Mouse (Mus musculus): Measurements from ENCODE around the gene Trim17.

Trim17 gene

DNA sequence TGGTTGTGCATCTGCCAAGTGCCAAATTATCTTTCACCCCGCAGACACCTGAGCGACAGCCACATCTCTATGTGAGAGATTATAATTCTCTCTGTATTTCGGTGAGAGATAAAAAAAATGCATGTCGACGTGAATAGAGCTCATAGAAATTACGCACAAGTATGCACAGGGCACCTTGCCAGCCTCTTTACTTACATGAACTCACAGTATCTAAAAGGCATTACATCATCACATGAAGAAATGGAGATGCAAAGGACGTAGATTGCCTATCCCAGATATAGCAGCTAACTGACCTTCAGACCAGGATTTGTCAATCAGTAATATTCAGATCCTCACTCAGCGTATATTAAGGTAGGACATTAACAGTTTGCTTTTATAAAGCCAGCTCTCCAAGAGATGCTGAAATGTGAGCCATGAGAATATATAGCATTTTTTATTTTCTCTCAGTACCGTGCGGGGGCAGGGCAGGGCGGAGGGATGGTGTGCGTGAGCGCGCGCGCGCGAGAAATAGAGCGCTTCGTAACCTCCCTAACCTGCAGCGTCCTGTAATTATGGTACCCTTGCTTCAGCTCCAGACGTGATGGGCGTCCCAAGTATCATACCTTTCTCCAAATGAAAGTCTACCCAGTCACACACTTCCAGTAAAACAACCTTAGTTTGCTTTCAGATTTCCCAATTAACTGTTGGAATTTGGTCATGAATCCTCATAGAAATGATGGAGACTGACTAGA is 6.5 kb upstream of the Trim17 start:
- in situ Hi-C loops (cut with MboI, MseI), result no loop called here

DNA sequence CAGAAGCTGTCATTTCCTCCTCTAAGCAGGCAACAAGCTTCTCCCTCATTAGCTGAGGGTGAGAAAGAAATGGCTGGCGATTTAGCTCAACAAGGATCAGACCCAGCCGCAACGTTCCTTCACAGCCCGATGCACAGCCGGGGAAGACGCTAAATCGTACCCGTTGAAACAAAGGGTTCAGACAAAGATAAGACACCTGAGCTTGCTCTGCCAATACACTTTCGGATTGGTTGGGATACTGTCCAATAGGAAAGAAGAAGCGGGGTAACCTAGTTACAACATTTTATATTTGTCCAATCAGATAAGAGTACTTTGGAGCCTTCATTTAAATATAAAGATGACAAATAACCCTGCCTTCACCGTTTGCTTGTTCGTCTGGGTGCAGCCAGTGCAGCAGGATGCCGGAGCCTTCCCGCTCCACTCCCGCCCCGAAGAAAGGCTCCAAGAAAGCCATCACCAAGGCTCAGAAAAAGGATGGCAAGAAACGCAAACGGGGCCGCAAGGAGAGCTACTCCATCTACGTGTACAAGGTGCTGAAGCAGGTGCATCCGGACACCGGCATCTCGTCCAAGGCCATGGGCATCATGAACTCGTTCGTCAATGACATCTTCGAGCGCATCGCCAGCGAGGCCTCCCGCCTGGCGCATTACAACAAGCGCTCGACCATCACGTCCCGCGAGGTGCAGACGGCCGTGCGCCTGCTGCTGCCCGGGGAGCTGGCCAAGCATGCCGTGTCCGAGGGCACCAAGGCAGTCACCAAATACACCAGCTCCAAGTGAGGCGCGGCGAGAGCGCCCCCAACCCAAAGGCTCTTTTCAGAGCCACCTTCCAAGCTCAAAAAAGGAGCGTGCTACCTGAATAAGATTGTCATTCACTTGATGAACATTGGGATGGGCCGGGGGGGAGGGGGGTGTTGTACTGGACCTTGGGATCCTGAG is 5.7 kb upstream of the Trim17 start, which contains the start of gene Hist3h2ba:
Gene Hist3h2ba, plus strand, starts transcription at position 379 of the 938 bp plus-strand sequence.
- in situ Hi-C loops (cut with MboI, MseI), result no loop called here

DNA sequence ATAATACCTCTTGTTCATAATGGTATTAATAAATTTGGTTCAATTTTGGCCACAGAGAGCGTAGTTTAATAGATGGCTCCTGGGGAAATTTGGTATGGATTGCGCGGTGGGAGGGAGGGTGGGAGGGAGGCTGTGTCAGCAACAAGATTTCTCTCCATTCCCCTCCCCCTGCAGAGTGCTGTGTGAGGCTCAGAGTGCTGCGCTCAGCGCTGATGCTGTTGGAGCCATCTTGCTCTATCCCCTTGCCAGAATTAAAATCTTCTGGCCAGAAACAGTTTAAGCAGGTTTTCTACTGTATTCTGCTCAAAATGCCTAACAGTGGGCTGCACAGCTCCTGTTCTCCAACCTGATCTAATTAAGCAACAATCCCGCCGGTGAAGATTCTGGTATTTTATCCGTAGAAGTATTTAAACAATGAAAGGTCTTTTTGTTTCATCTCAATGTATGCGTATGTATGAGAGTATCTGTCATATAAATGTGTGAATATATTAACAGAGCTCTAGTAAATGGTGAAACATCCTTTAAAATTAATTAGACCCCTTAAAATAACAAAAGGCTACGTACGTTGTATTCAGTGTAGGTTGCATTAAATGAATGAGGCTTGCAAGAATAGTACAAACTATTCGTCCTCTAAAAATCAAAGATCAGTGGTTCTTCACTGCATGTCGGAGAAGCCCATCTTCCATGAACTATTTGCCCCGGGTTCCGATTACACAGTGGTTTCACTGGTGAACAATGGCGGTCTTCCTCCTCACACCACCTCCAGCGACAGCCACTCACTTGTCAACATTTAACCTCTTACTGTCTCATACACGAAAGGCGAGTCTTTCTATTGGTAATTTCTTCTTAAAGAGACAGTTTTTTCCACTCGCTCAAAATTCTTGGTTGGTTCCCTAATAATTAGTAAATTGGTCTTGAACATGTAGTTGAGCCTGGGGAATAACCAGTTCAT is 4.7 kb upstream of the Trim17 start:
- in situ Hi-C loops (cut with MboI, MseI), result loop anchor here (10.0 kb wide), 1 partner anchor 1285 kb away; no protein-coding TSS in a partner anchor

DNA sequence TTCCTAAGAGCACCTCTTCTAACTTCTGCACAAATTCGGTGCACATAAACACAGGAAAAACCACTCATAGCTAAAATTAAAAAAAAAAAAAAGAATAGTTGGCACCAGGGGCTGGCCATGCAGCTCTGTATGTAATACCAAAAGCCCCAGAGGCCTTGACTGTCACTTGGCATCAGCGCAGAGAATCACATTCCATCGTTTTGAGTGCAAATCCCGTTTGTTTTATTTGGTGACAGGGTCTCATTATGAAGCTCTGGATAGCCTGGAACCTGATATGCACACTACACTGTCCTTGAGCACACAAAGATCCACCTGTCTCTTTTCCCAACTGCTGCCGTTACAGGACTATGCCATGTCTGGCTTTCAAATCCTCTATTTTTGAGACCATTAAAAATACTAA is 3.3 kb upstream of the Trim17 start:
- in situ Hi-C loops (cut with MboI, MseI), result loop anchor here (10.0 kb wide), 1 partner anchor 1284 kb away; no protein-coding TSS in a partner anchor

DNA sequence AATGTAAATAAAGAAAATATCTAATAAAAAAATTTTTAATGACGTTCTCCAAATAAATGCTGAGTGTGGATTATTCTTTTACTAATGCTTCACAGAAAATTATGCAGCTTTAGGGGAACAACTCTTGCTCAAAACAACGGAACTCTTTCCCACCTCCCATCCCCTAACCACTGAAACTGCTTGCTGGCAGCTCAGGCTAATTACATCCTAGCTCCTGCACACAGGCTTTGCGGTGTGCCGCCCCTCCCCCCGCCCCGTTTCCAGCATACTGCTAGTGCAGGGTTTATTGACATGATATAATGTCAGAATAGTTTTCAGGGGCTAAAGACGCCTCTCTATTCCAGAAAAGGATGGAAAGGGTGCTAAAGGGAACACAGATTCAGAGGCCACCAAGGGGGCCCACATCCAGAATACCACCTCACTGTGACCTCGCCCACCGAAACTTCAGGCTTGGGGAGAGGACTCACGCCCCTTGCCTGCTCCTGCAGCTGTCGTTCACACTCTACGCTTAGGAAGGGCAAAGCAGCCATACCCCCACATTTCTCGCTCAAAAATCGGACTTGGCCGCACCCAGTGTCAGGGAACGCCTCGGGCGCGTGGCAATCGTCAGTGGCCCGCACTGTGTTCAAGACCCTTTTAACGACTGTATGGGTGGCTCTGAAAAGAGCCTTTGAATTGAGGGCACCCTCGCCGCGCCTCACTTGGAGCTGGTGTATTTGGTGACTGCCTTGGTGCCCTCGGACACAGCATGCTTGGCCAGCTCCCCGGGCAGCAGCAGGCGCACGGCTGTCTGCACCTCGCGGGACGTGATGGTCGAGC is 925 bp upstream of the Trim17 start:
- in situ Hi-C loops (cut with MboI, MseI), result loop anchor here (10.0 kb wide), 1 partner anchor 1281 kb away; no protein-coding TSS in a partner anchor

DNA sequence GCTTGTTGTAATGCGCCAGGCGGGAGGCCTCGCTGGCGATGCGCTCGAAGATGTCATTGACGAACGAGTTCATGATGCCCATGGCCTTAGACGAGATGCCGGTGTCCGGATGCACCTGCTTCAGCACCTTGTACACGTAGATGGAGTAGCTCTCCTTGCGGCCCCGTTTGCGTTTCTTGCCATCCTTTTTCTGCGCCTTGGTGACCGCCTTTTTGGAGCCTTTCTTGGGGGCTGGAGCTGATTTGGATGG is 390 bp upstream of the Trim17 start:
- in situ Hi-C loops (cut with MboI, MseI), result loop anchor here (10.0 kb wide), 1 partner anchor 1281 kb away; no protein-coding TSS in a partner anchor

DNA sequence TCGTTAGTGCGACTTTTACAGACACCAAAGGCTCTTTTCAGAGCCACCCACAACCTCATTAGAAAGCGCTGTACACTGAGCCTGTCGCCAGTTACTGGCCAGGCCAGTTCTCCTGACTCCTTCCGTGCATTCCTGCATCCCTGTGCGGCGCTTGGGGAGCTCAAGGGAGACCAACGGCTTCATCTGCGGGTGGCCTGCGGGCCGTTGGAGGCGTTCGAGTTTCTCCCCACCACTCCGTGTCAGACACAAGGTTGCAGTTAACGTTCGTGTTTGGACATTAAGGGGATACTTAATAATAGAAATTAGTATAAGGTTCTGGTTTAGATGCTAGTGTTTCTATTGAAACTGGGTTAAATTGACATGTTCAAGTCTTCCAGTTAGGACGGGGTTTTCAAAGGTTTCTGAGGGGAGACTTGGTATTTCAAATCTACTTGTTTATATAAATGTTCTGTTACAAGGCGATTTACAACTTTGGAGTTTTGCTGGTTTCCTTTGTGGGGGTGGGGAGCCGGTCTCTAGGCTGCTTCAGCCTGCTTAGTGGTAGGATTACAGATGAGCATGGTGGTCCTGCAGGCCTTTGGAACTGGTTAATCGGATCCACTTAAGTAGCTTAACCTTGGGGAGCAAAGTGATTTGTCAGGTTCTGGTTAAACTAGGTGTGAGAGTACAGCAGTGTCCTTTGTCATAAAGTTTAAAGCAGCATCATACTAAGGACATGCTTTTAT is 820 bp downstream of the Trim17 start:
- in situ Hi-C loops (cut with MboI, MseI), result loop anchor here (10.0 kb wide), 1 partner anchor 1279 kb away; no protein-coding TSS in a partner anchor

DNA sequence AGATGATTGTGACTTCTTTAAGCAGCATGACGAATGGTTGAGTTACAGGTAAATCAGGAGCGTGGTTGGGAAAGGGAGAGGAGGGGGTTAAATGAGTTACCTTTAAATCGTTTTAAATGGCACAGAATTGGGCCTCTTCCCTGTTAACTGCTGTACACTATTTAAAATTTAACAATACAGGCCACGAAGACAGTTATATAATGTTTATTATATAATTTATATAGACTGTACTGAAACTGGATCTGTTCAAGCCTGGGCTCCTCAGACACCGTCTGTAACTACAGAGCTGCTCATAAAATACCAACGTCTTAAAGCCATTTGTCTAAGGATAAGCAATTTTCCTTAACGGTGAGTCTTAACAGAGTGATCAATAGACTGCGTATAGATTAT is 1.4 kb downstream of the Trim17 start:
- in situ Hi-C loops (cut with MboI, MseI), result loop anchor here (10.0 kb wide), 1 partner anchor 1279 kb away; no protein-coding TSS in a partner anchor

DNA sequence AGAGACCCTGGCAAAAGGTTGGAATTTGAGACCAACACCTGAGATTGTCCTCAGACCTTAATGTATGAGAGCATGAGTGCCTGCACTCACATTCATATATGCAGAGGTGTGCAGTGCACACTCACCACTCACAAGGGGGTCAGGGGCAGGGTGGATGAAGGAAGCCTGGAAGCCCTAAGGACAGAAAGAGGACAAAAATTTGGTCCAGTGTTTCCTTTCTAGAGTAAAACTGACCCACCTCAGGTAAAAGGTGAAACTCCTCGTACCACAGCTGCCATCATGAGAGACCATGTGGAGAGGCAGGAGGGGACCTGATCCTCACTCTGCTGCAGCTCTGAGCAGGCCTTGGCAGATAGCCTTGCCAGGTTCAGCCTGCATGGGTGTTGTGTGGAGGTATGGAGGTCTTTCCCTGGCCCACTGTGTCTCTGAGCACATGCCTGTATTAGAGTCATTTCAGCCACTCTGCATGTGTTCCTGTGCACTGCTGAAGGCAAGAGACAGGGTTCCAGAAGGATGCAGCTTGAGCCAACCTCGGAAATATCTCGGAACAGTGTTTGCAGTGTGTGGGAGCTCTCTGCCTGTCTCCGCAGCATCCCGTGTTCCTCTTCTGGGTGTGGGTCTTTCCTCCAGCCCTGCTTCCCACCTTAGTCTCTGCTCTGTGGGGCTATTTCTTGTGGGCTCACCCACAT is 2.9 kb downstream of the Trim17 start:
- in situ Hi-C loops (cut with MboI, MseI), result loop anchor here (10.0 kb wide), 1 partner anchor 1277 kb away; no protein-coding TSS in a partner anchor

DNA sequence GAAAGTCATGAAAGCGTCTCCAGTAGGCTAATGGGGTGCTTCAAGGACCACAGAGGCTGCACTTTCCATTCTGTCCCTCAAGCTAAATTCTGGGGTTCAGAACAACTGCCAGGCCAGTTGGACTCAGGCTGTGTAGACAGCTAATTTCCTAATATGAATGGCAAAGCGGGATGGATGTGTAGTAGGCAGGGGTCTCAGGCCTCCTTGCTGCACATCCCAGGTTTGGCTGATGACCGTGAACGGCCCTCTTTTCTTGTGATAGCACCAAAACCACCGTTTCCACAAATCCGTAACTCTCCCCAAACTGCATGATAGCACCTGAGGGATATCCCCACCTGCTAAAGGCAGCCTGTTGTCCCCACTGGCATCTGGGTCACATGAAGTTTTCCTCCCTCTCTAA is 4.1 kb downstream of the Trim17 start:
- in situ Hi-C loops (cut with MboI, MseI), result loop anchor here (10.0 kb wide), 1 partner anchor 1276 kb away; no protein-coding TSS in a partner anchor

DNA sequence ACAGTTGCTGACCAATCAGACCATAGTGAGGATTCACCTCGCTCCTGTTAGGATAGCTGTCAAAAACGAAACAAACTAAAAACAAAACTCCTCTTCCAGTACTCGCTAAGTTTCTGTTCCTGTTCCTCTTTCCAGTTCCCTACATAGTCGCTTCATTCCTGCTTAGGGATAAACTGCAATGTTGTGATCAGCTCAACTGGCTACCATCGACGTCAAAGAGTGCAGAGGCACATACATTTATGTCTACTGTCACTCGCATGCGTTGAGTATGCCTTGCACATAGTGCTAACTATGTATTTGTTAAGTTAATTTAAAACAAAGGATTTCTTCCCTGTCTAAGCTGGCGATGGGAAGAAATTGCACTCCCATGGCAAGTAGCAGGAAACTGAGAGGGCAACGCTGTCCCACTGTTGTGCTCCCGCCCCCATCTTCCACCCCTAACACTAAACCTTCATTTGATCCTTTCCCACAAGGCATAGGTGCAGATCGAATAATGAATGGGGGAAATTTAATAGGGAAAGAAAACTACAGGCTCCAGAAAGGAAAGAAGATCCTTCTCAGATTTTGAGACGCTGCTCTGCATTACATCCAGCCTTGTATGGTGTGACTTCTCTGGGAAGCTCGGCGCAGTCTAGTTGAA is 4.8 kb downstream of the Trim17 start:
- in situ Hi-C loops (cut with MboI, MseI), result loop anchor here (10.0 kb wide), 1 partner anchor 1275 kb away; no protein-coding TSS in a partner anchor

DNA sequence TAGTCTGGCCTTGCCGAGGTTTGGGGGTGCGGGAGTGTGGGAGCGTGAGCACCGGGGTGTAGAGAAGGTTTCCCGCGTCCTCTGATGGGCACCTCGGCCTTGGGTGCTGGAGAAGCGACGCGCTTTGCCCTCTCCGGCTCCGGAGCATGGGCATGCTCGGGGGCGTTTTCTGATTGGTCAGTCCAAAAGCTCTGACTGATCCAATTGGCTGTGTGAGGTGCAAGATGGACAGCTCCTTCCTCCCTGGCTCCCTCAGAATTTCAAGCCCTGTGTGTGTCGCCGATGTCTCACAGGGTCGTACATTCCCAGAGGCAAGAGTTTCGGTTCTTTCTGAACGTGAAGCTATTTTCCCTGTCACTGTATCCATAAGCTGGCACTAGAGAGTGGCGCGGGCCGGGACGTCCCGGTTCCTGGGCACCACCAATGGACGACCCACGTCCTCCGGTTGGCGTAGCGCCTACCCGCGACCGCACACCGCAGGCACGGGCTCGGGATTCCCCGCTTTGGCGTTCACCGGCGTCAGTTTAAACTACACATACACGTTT is 5.5 kb downstream of the Trim17 start:
- in situ Hi-C loops (cut with MboI, MseI), result loop anchor here (10.0 kb wide), 1 partner anchor 1275 kb away; no protein-coding TSS in a partner anchor

DNA sequence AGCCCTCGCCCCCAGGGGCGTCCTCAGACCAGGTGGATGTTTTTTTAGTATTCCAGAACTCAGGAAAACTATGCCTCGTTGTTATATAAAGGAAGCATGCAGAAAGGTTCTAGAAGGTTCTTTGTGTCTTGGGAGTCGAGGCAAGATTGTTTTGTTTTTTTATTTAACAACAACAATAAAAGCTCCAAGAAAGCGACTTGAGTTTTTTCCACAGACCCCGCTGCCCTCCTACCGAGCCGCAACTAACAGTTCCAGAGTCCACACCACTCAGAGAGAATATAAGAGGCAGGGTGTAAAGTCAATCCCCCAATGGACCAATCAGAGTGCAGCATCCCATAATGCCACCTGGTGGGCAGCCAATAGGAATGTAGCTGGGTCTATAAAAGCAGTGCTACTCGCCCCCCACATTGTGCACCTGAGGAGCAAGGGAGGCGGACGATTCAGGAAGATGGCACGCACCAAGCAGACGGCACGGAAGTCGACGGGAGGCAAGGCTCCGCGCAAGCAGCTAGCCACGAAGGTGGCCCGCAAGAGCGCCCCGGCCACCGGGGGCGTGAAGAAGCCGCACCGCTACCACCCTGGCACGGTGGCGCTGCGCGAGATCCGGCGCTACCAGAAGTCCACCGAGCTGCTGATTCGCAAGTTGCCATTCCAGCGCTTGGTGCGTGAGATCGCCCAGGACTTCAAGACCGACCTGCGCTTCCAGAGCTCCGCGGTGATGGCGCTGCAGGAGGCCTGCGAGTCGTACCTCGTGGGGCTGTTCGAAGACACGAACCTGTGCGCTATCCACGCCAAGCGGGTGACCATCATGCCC is 7.1 kb downstream of the Trim17 start:
- in situ Hi-C loops (cut with MboI, MseI), result no loop called here

DNA sequence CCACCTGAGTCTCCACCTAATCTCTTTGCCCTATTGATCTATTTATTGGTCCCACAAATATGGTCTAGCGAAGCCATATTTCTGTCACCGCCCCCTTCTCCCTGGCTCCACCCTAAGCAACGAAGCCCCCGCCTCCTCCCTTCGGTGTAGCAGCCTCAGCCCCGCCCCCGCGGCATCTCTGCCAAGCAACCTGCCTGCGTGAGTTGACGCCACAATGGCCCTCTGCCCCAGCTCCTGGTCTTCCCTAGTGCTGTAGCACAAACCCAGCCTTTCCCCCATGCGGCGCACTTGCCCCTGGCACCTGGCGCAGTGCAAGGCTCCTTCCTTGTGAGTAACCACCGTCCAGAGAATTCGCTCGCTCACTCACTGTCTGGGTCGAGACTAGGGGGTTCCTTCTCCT is 9.1 kb downstream of the Trim17 start:
- in situ Hi-C loops (cut with MboI, MseI), result no loop called here

DNA sequence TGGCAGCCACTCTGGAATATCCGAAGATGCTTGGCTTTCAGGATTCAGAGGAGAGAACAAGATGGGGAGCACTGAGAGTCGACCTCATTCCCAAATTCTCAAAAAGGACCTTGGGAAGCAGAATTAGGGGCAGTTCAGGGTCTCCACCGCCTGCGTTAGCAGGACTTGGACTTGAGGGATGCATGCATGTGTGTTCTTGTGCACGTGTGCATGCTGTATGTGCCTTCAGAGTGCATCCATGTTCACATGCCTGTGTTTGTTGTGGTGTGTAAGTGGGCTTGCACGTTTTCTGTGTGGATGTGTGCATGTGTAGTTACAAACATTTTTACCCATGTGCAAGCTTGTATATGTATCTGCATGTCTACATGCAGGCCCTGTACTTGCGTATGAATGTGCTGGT is 9.7 kb downstream of the Trim17 start:
- in situ Hi-C loops (cut with MboI, MseI), result no loop called here

DNA sequence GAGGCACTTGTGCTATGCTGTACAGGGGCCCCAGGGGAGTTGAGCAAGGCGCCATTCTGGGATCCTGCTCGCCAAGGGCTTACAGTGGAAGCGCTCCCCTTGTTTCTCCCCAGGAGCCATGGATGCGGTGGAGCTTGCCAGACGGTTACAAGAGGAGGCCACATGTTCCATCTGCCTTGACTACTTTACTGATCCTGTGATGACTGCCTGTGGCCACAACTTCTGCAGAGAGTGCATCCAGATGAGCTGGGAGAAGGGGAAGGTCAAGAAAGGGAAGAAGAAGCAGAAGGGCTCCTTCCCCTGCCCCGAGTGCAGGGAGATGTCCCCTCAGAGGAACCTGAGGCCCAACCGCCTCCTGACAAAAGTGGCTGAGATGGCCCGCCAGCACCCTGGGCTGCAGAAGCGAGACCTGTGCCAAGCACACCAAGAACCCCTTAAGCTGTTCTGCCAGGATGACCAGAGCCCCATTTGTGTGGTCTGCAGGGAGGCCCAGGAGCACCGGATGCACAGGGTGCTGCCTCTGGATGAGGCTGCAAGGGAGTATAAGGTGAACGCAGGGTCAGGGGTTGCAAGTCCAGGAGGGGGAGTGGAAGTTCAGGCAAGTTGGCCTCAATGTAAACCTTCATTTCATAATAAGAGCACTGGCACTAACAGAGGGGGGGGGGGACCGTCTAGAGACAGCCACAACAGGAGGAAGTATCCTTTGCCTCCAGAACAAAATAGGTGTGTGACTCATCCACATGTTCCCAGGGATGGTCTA is 10.7 kb downstream of the Trim17 start:
- in situ Hi-C loops (cut with MboI, MseI), result no loop called here

DNA sequence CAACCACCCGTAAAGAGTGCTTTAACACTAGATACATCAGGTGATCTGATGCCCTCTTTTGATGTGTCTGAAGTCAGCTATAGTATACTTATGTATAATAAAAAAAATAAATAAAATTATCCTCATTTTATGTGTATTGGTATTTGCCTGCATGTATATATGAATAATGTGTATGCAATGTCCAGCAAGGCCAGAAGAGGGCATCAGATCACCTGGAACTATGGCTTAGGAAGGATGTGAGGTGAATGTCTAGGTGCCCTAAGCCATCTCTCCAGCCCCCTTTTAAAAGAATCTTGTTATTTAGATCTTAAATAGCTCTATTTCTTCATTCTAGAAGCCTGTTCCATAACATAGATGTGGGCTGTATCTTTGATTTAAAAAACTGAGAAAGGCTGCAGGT is 12.9 kb downstream of the Trim17 start:
- in situ Hi-C loops (cut with MboI, MseI), result no loop called here
